Mouse (Mus musculus) thymus, adult 2 months (tissue): Measurements from ENCODE around the gene Hspa1b. TPM values are rescaled to one million over a fixed set of nuclear protein-coding genes. Genes with fewer than 3 reads are reported as not detected.
"Not testable (repeated sequence)": the region's sequence is repeated elsewhere in the genome, so short reads cannot be mapped to it uniquely, and the experiment has no call there.

ENCODE experiments used
- DNase-seq: peaks from one replicate; pipeline ENCODE4 v3.0.0; 2021
- H3K27ac ChIP-seq: fragments of 200-500 bp; 2 replicates; pipeline ENCODE4 v1.5.1; 2012; ENCODE audit warnings: low read length, control low read depth; ENCODE audit not compliant: control insufficient read depth, insufficient read depth
- H3K27me3 ChIP-seq: fragments of 200-500 bp; 2 replicates; pipeline ENCODE4 v1.6.1; 2012; ENCODE audit warnings: mild to moderate bottlenecking, low read length, moderate library complexity, mixed read lengths; ENCODE audit not compliant: control insufficient read depth, insufficient read depth
- H3K36me3 ChIP-seq: fragments of 200-500 bp; 2 replicates; pipeline ENCODE4 v1.6.1; 2012; ENCODE audit warnings: mild to moderate bottlenecking, low read length, moderate library complexity; ENCODE audit not compliant: control insufficient read depth, insufficient read depth
- H3K4me1 ChIP-seq: fragments of 200-500 bp; replicated peaks from 2 replicates; pipeline ENCODE4 v1.6.1; 2012; ENCODE audit warnings: low read length; ENCODE audit not compliant: control insufficient read depth, insufficient read depth
- H3K4me3 ChIP-seq: fragments of 200-500 bp; 2 replicates; pipeline ENCODE4 v1.5.1; 2012; ENCODE audit warnings: mild to moderate bottlenecking, low read length, control low read depth, moderate library complexity; ENCODE audit not compliant: control insufficient read depth, insufficient read depth
- CTCF ChIP-seq: fragments of 200-500 bp; IDR thresholded peaks from 2 replicates; pipeline ENCODE4 v1.5.1; 2012; ENCODE audit warnings: mild to moderate bottlenecking, control low read depth, low read length, moderate library complexity, borderline replicate concordance; ENCODE audit not compliant: control insufficient read depth, poor library complexity, insufficient read depth; ENCODE audit errors: extremely low read depth
- POLR2A ChIP-seq: fragments of 200-500 bp; IDR thresholded peaks from 2 replicates; pipeline ENCODE4 v1.6.1; 2012; ENCODE audit warnings: mild to moderate bottlenecking, low read length, control low read depth, moderate library complexity; ENCODE audit not compliant: control insufficient read depth, poor library complexity, insufficient read depth; ENCODE audit errors: extremely low read depth
- WGBS: fragments of 180-500 bp; shearing (Covaris S2); methylation state at CpG from one replicate; pipeline ENCODE4 v1.1.7; 2018; 5-methylcytosine and 5-hydroxymethylcytosine counted together
- polyA plus RNA-seq: library from polyadenylated mRNA; depleted of rRNA; stranded (reverse); fragments of >200 nt; gene quantifications from 2 replicates; pipeline ENCODE4 v1.2.3, GENCODE M21; 2012

Hspa1b gene
- polyA plus RNA-seq, 1 experiment = 26.5 TPM

- H3K4me3 ChIP-seq = peak overlapping the region; percentile 12; the same call in 1 of the 2 replicates
Observed at GRCm38 (mm10) chr17:34997142-34997483, 38.1 kb upstream of the Hspa1b start.

GRCm38 (mm10) chr17:34996411-34997141 lies 37.5 kb upstream of the Hspa1b start:
- Histone ChIP-seq H3K4me1 (peaks cover 25% of the 10 kb centered on the region), H3K36me3 (peaks cover 7% of the 10 kb centered on the region; the same call in 1 of the 2 replicates), H3K4me3 (peak overlapping the region; percentile 17; the same call in 1 of the 2 replicates), H3K27ac (no peak overlapping the region), H3K27me3 (no peaks in the 10 kb centered on the region)
- WGBS = 90% methylated on average over 14 of the region's 14 CpGs
- no peak for DNase-seq
- TF ChIP-seq POLR2A (no peak), CTCF (no peak)

More at GRCm38 (mm10) chr17:34997142-34997483, 38.1 kb upstream of the Hspa1b start:
- no peaks in the 10 kb centered on the region for H3K27me3 ChIP-seq
- DNase-seq = no peak
- H3K36me3 ChIP-seq = peaks cover 7% of the 10 kb centered on the region; the same call in 1 of the 2 replicates
- H3K27ac ChIP-seq = no peak overlapping the region
- TF ChIP-seq POLR2A (no peak), CTCF (no peak)
- 82% methylated on average over 5 of the region's 5 CpGs for WGBS
- H3K4me1 ChIP-seq = peaks cover 31% of the 10 kb centered on the region

- H3K4me1 ChIP-seq = peaks cover 24% of the 10 kb centered on the region
- H3K36me3 ChIP-seq = peaks cover 12% of the 10 kb centered on the region; the same call in 1 of the 2 replicates
- H3K4me3 ChIP-seq, DNase-seq, H3K27ac ChIP-seq, H3K27me3 ChIP-seq: not testable (repeated sequence)
- WGBS = 86% methylated on average over 4 of the region's 4 CpGs
Observed at GRCm38 (mm10) chr17:34995927-34996326, 36.9 kb upstream of the Hspa1b start.

- not testable (repeated sequence) for H3K27ac ChIP-seq, DNase-seq, H3K27me3 ChIP-seq, H3K4me3 ChIP-seq
- WGBS = 88% methylated on average over 4 of the region's 4 CpGs
- Histone ChIP-seq H3K36me3 (peaks cover 15% of the 10 kb centered on the region; the same call in 1 of the 2 replicates), H3K4me1 (peaks cover 24% of the 10 kb centered on the region)
Observed at GRCm38 (mm10) chr17:34995192-34995591, 36.2 kb upstream of the Hspa1b start.

- H3K4me1 ChIP-seq = peaks cover 21% of the 10 kb centered on the region
- DNase-seq = no peak
- no peaks in the 10 kb centered on the region for H3K27me3 ChIP-seq
- TF ChIP-seq CTCF = no peak
- no peak for TF ChIP-seq POLR2A
- H3K36me3 ChIP-seq = peaks cover 15% of the 10 kb centered on the region; the same call in 1 of the 2 replicates
- no peak overlapping the region for H3K4me3 ChIP-seq
- H3K27ac ChIP-seq = no peak overlapping the region
Observed at GRCm38 (mm10) chr17:34994751-34995150, 35.7 kb upstream of the Hspa1b start.

- Histone ChIP-seq H3K36me3 (peaks cover 19% of the 10 kb centered on the region), H3K27ac (no peak overlapping the region), H3K27me3 (no peaks in the 10 kb centered on the region), H3K4me3 (no peak overlapping the region), H3K4me1 (peaks cover 5% of the 10 kb centered on the region)
- DNase-seq = no peak
- TF ChIP-seq CTCF (no peak), POLR2A (no peak)
- WGBS = 88% methylated on average over 2 of the region's 2 CpGs
Observed at GRCm38 (mm10) chr17:34984218-34984617, 25.2 kb upstream of the Hspa1b start.

GRCm38 (mm10) chr17:34982328-34982727 lies 23.3 kb upstream of the Hspa1b start:
- Histone ChIP-seq H3K4me3 (peak overlapping the region; percentile 69), H3K36me3 (peaks cover 13% of the 10 kb centered on the region), H3K4me1 (peaks cover 5% of the 10 kb centered on the region), H3K27me3 (no peaks in the 10 kb centered on the region), H3K27ac (no peak overlapping the region)
- WGBS = under 1% methylated on average over 15 of the region's 15 CpGs
- no peak for TF ChIP-seq CTCF
- TF ChIP-seq POLR2A = no peak
- no peak for DNase-seq
